Mouse (Mus musculus): ENCODE data around the gene Cacna1c. TPM values are rescaled to one million over a fixed set of nuclear protein-coding genes. Genes with fewer than 3 reads are reported as not detected.

Cacna1c gene
- polyA plus RNA-seq, 1 experiment from 2014 or later, result 2.3 TPM

- H3K4me1 ChIP-seq (replicated peaks; ENCODE audit: control insufficient read depth, insufficient read depth), result no peaks in the 10 kb centered on the region
- no peaks in the 10 kb centered on the region for H3K36me3 ChIP-seq (ENCODE audit: control insufficient read depth, insufficient read depth, low read length)
- no peaks in the 10 kb centered on the region for H3K9me3 ChIP-seq (ENCODE audit: control insufficient read depth, low read length)
- DNase-seq (ENCODE audit: low spot score) (no peak), ATAC-seq (ENCODE audit: low FRiP score, low TSS enrichment) (no peak)
- H3K27me3 ChIP-seq (ENCODE audit: control insufficient read depth, insufficient read depth, low read length), result no peaks in the 10 kb centered on the region
- no peak overlapping the region for H3K4me3 ChIP-seq (ENCODE audit: low read depth, low read length)
- TF ChIP-seq CTCF (IDR thresholded peaks at IDR 0.05; ENCODE audit: low read depth) (no peak), EP300 (optimal IDR thresholded peaks at IDR 0.05) (no peak)
- H3K9ac ChIP-seq (ENCODE audit: low read length), result no peak overlapping the region
- 69% methylated on average over 8 of the region's 8 CpGs for WGBS
- no peak overlapping the region for H3K27ac ChIP-seq (replicated peaks)
- no peak overlapping the region for H3K4me2 ChIP-seq (replicated peaks; ENCODE audit: low read depth)
Observed at GRCm38 (mm10) chr6:118932002-118932700, 264.1 kb downstream of the Cacna1c start.

GRCm38 (mm10) chr6:118926669-118927068 is 269.5 kb downstream of the Cacna1c start:
- H3K4me3 ChIP-seq (ENCODE audit: low read depth, low read length), result no peak overlapping the region
- H3K27me3 ChIP-seq (ENCODE audit: control insufficient read depth, insufficient read depth, low read length), result no peaks in the 10 kb centered on the region
- H3K27ac ChIP-seq (replicated peaks), result no peak overlapping the region
- H3K4me2 ChIP-seq (replicated peaks; ENCODE audit: low read depth), result no peak overlapping the region
- 66% methylated on average over 3 of the region's 3 CpGs for WGBS
- DNase-seq (ENCODE audit: low spot score), result no peak
- no peaks in the 10 kb centered on the region for H3K9me3 ChIP-seq (ENCODE audit: control insufficient read depth, low read length)
- TF ChIP-seq EP300 (optimal IDR thresholded peaks at IDR 0.05) (no peak), CTCF (IDR thresholded peaks at IDR 0.05; ENCODE audit: low read depth) (no peak)
- ATAC-seq (ENCODE audit: low FRiP score, low TSS enrichment), result no peak
- no peaks in the 10 kb centered on the region for H3K4me1 ChIP-seq (replicated peaks; ENCODE audit: control insufficient read depth, insufficient read depth)
- no peaks in the 10 kb centered on the region for H3K36me3 ChIP-seq (ENCODE audit: control insufficient read depth, insufficient read depth, low read length)
- H3K9ac ChIP-seq (ENCODE audit: low read length), result no peak overlapping the region

GRCm38 (mm10) chr6:118924426-118924825 is 271.8 kb downstream of the Cacna1c start:
- H3K27ac ChIP-seq (replicated peaks), result no peak overlapping the region
- no peak overlapping the region for H3K4me2 ChIP-seq (replicated peaks; ENCODE audit: low read depth)
- H3K9me3 ChIP-seq (ENCODE audit: control insufficient read depth, low read length), result no peaks in the 10 kb centered on the region
- no peak overlapping the region for H3K9ac ChIP-seq (ENCODE audit: low read length)
- no peaks in the 10 kb centered on the region for H3K36me3 ChIP-seq (ENCODE audit: control insufficient read depth, insufficient read depth, low read length)
- TF ChIP-seq EP300 (optimal IDR thresholded peaks at IDR 0.05) (no peak), CTCF (IDR thresholded peaks at IDR 0.05; ENCODE audit: low read depth) (no peak)
- 77% methylated on average over 12 of the region's 12 CpGs for WGBS
- no peak for DNase-seq (ENCODE audit: low spot score)
- H3K27me3 ChIP-seq (ENCODE audit: control insufficient read depth, insufficient read depth, low read length), result no peaks in the 10 kb centered on the region
- no peaks in the 10 kb centered on the region for H3K4me1 ChIP-seq (replicated peaks; ENCODE audit: control insufficient read depth, insufficient read depth)
- no peak for ATAC-seq (ENCODE audit: low FRiP score, low TSS enrichment)
- H3K4me3 ChIP-seq (ENCODE audit: low read depth, low read length), result no peak overlapping the region

GRCm38 (mm10) chr6:118923926-118924325 is 272.3 kb downstream of the Cacna1c start:
- ATAC-seq (ENCODE audit: low FRiP score, low TSS enrichment) (no peak), DNase-seq (ENCODE audit: low spot score) (no peak)
- H3K27me3 ChIP-seq (ENCODE audit: control insufficient read depth, insufficient read depth, low read length), result no peaks in the 10 kb centered on the region
- H3K4me1 ChIP-seq (replicated peaks; ENCODE audit: control insufficient read depth, insufficient read depth), result no peaks in the 10 kb centered on the region
- no peak overlapping the region for H3K27ac ChIP-seq (replicated peaks)
- no peak overlapping the region for H3K4me2 ChIP-seq (replicated peaks; ENCODE audit: low read depth)
- H3K9ac ChIP-seq (ENCODE audit: low read length), result no peak overlapping the region
- TF ChIP-seq EP300 (optimal IDR thresholded peaks at IDR 0.05), result no peak
- TF ChIP-seq CTCF (IDR thresholded peaks at IDR 0.05; ENCODE audit: low read depth), result no peak
- no peaks in the 10 kb centered on the region for H3K36me3 ChIP-seq (ENCODE audit: control insufficient read depth, insufficient read depth, low read length)
- 75% methylated on average over 2 of the region's 2 CpGs for WGBS
- no peaks in the 10 kb centered on the region for H3K9me3 ChIP-seq (ENCODE audit: control insufficient read depth, low read length)
- H3K4me3 ChIP-seq (ENCODE audit: low read depth, low read length), result no peak overlapping the region

DNA sequence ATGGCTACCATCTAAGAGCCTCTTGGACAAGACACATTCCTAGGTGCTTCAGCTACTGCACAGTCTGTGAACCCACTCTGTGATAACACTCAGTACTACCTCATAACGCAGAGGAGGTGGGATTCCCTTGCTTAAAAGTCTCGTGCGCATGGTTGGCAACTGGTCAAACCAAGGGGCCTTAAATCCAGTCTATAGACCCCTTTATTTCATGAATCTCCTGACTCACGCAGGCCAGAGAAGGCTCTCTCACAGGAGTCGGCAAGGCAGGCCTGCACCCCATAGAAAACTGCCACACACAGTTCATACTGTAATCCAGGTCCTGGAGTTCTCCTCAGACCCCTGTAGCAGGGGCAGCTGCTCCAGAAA is 273.0 kb downstream of the Cacna1c start:
- H3K27me3 ChIP-seq (ENCODE audit: control insufficient read depth, insufficient read depth, low read length), result no peaks in the 10 kb centered on the region
- ATAC-seq (ENCODE audit: low FRiP score, low TSS enrichment) (no peak), DNase-seq (ENCODE audit: low spot score) (no peak)
- H3K9ac ChIP-seq (ENCODE audit: low read length), result no peak overlapping the region
- no peaks in the 10 kb centered on the region for H3K9me3 ChIP-seq (ENCODE audit: control insufficient read depth, low read length)
- no peak overlapping the region for H3K4me2 ChIP-seq (replicated peaks; ENCODE audit: low read depth)
- H3K4me3 ChIP-seq (ENCODE audit: low read depth, low read length), result no peak overlapping the region
- no peaks in the 10 kb centered on the region for H3K36me3 ChIP-seq (ENCODE audit: control insufficient read depth, insufficient read depth, low read length)
- TF ChIP-seq EP300 (optimal IDR thresholded peaks at IDR 0.05), result no peak
- H3K4me1 ChIP-seq (replicated peaks; ENCODE audit: control insufficient read depth, insufficient read depth), result no peaks in the 10 kb centered on the region
- H3K27ac ChIP-seq (replicated peaks), result no peak overlapping the region
- 74% methylated on average over 5 of the region's 5 CpGs for WGBS

- Histone ChIP-seq H3K27ac (replicated peaks) (no peak overlapping the region), H3K9ac (ENCODE audit: low read length) (no peak overlapping the region), H3K4me1 (replicated peaks; ENCODE audit: control insufficient read depth, insufficient read depth) (no peaks in the 10 kb centered on the region), H3K4me3 (ENCODE audit: low read depth, low read length) (no peak overlapping the region), H3K27me3 (ENCODE audit: control insufficient read depth, insufficient read depth, low read length) (no peaks in the 10 kb centered on the region), H3K36me3 (ENCODE audit: control insufficient read depth, insufficient read depth, low read length) (no peaks in the 10 kb centered on the region), H3K4me2 (replicated peaks; ENCODE audit: low read depth) (no peak overlapping the region), H3K9me3 (ENCODE audit: control insufficient read depth, low read length) (no peaks in the 10 kb centered on the region)
- DNase-seq (ENCODE audit: low spot score), result peak; percentile 79
- peak; percentile 45; the same call in 1 of the 2 replicates for ATAC-seq (ENCODE audit: low FRiP score, low TSS enrichment)
- TF ChIP-seq CTCF (IDR thresholded peaks at IDR 0.05; ENCODE audit: low read depth), result peak; percentile 95
- TF ChIP-seq EP300 (optimal IDR thresholded peaks at IDR 0.05), result no peak
- 22% methylated on average over 13 of the region's 13 CpGs for WGBS
Observed at GRCm38 (mm10) chr6:118922328-118923211, 273.6 kb downstream of the Cacna1c start.
